Mouse (Mus musculus) hindbrain, embryonic 11.5 days (tissue): ENCODE results near the gene G430095P16Rik. TPM values are rescaled to one million over a fixed set of nuclear protein-coding genes. Genes with fewer than 3 reads are reported as not detected.

Source experiments
- ATAC-seq: fragments of 200-750 bp; cut with Nextera tagmentation; 2 replicates; pipeline ENCODE4 v1.8.0; 2017; ENCODE audit warnings: mild to moderate bottlenecking, moderate TSS enrichment, moderate library complexity; ENCODE audit not compliant: low FRiP score
- DNase-seq: peaks from one replicate; pipeline ENCODE4 v3.0.0-alpha.2; 2015; ENCODE audit warnings: low spot score
- H3K27ac ChIP-seq: fragments of 300-500 bp; sonication (generic); 2 replicates; pipeline ENCODE4 v1.5.1; 2014; ENCODE audit warnings: mild to moderate bottlenecking, low read depth, low read length
- H3K27me3 ChIP-seq: fragments of 300-500 bp; sonication (generic); 2 replicates; pipeline ENCODE4 v1.6.1; 2014; ENCODE audit warnings: mild to moderate bottlenecking, low read length, moderate library complexity, mixed read lengths; ENCODE audit not compliant: control insufficient read depth, insufficient read depth
- H3K36me3 ChIP-seq: fragments of 300-500 bp; sonication (generic); 2 replicates; pipeline ENCODE4 v1.6.1; 2014; ENCODE audit warnings: mild to moderate bottlenecking, low read length, moderate library complexity, mixed read lengths; ENCODE audit not compliant: control insufficient read depth, insufficient read depth
- H3K4me1 ChIP-seq: fragments of 300-500 bp; sonication (generic); replicated peaks from 2 replicates; pipeline ENCODE4 v1.6.1; 2014; ENCODE audit warnings: low read length, mixed read lengths; ENCODE audit not compliant: control insufficient read depth, insufficient read depth
- H3K4me2 ChIP-seq: fragments of 300-500 bp; sonication (generic); replicated peaks from 2 replicates; pipeline ENCODE4 v1.6.1; 2014; ENCODE audit warnings: mild to moderate bottlenecking, low read depth, low read length
- H3K4me3 ChIP-seq: fragments of 300-500 bp; sonication (generic); 2 replicates; pipeline ENCODE4 v1.5.1; 2014; ENCODE audit warnings: low read depth, low read length
- H3K9ac ChIP-seq: fragments of 300-500 bp; sonication (generic); 2 replicates; pipeline ENCODE4 v1.6.1; 2014; ENCODE audit warnings: low read depth, low read length
- H3K9me3 ChIP-seq: fragments of 300-500 bp; sonication (generic); 2 replicates; pipeline ENCODE4 v1.6.1; 2016; ENCODE audit warnings: low read length; ENCODE audit not compliant: control insufficient read depth
- WGBS: fragments of 180-500 bp; shearing (Covaris S2); extraction: QIAGEN DNeasy Blood & Tissue Kit; methylation state at CpG from one replicate; pipeline ENCODE4 v1.1.7; 2014; 5-methylcytosine and 5-hydroxymethylcytosine counted together
- polyA plus RNA-seq: library from polyadenylated mRNA; unstranded; fragments of >200 nt; fragmentation: Nextera tagmentation; extraction: Ambion mirVana; gene quantifications from 2 replicates; pipeline ENCODE4 v1.2.1, GENCODE M21; 2014

The G430095P16Rik gene
- polyA plus RNA-seq, 1 experiment from 2014 or later, result 2.9 TPM

GRCm38 (mm10) chr8:84713381-84713780, 9.4 kb upstream of the G430095P16Rik start:
- H3K27me3 ChIP-seq, result peaks cover 64% of the 10 kb centered on the region
- H3K9ac ChIP-seq, result 0 out of 2 replicates have a peak overlapping the region, but pooled peaks have one; percentile 27
- no peak for ATAC-seq

GRCm38 (mm10) chr8:84714161-84714560, 8.6 kb upstream of the G430095P16Rik start:
- peaks cover 65% of the 10 kb centered on the region for H3K27me3 ChIP-seq

More at GRCm38 (mm10) chr8:84713381-84713780, 9.4 kb upstream of the G430095P16Rik start:
- Histone ChIP-seq H3K36me3 (no peaks in the 10 kb centered on the region), H3K27ac (peak overlapping the region; percentile 71), H3K4me3 (no peak overlapping the region), H3K9me3 (no peaks in the 10 kb centered on the region), H3K4me1 (peaks cover 28% of the 10 kb centered on the region), H3K4me2 (peak overlapping the region; percentile 5; the same call in 1 of the 2 replicates)
- DNase-seq, result no peak
- 52% methylated on average over 4 of the region's 4 CpGs for WGBS

GRCm38 (mm10) chr8:84715893-84716468, 6.8 kb upstream of the G430095P16Rik start:
- DNase-seq, result peak; percentile 49
- H3K4me3 ChIP-seq, result peak overlapping the region; percentile 13; the same call in 1 of the 2 replicates
- WGBS, result 4% methylated on average over 27 of the region's 27 CpGs
- peak overlapping the region; percentile 31; the same call in 1 of the 2 replicates for H3K9ac ChIP-seq
- H3K4me1 ChIP-seq, result peaks cover 22% of the 10 kb centered on the region
- ATAC-seq, result no peak
- peak overlapping the region; percentile 33; the same call in 1 of the 2 replicates for H3K4me2 ChIP-seq
- H3K9me3 ChIP-seq, result no peaks in the 10 kb centered on the region
- H3K27me3 ChIP-seq, result peaks cover 65% of the 10 kb centered on the region
- H3K27ac ChIP-seq, result no peak overlapping the region
- H3K36me3 ChIP-seq, result no peaks in the 10 kb centered on the region

More at GRCm38 (mm10) chr8:84714161-84714560, 8.6 kb upstream of the G430095P16Rik start:
- Histone ChIP-seq H3K4me3 (no peak overlapping the region), H3K9me3 (no peaks in the 10 kb centered on the region), H3K36me3 (no peaks in the 10 kb centered on the region), H3K4me2 (no peak overlapping the region), H3K27ac (peak overlapping the region; percentile 71; the same call in 1 of the 2 replicates), H3K4me1 (peaks cover 22% of the 10 kb centered on the region), H3K9ac (0 out of 2 replicates have a peak overlapping the region, but pooled peaks have one; percentile 27)
- DNase-seq (no peak), ATAC-seq (no peak)
- WGBS, result 72% methylated on average over 4 of the region's 4 CpGs

- Histone ChIP-seq H3K4me1 (peaks cover 15% of the 10 kb centered on the region), H3K36me3 (no peaks in the 10 kb centered on the region), H3K9ac (no peak overlapping the region), H3K4me2 (no peak overlapping the region), H3K27ac (no peak overlapping the region; the same call in 1 of the 2 replicates), H3K27me3 (peaks cover 63% of the 10 kb centered on the region), H3K4me3 (no peak overlapping the region), H3K9me3 (no peaks in the 10 kb centered on the region)
- peak; percentile 10 for DNase-seq
- no peak for ATAC-seq
- 82% methylated on average over 11 of the region's 11 CpGs for WGBS
These were observed 6.0 kb upstream of the G430095P16Rik start for GRCm38 (mm10) chr8:84716790-84717189.

GRCm38 (mm10) chr8:84718476-84718875, 4.3 kb upstream of the G430095P16Rik start:
- H3K9ac ChIP-seq, result no peak overlapping the region
- H3K4me2 ChIP-seq, result no peak overlapping the region
- no peak overlapping the region for H3K27ac ChIP-seq
- no peaks in the 10 kb centered on the region for H3K36me3 ChIP-seq
- H3K4me3 ChIP-seq, result no peak overlapping the region
- ATAC-seq (no peak), DNase-seq (no peak)
- H3K27me3 ChIP-seq, result peaks cover 68% of the 10 kb centered on the region
- H3K9me3 ChIP-seq, result no peaks in the 10 kb centered on the region
- WGBS, result 90% methylated on average over 5 of the region's 5 CpGs
- peaks cover 18% of the 10 kb centered on the region for H3K4me1 ChIP-seq

- ATAC-seq (no peak), DNase-seq (no peak)
- H3K9me3 ChIP-seq, result no peaks in the 10 kb centered on the region
- no peak overlapping the region for H3K4me2 ChIP-seq
- H3K27ac ChIP-seq, result no peak overlapping the region
- peaks cover 66% of the 10 kb centered on the region for H3K27me3 ChIP-seq
- H3K36me3 ChIP-seq, result no peaks in the 10 kb centered on the region
- peaks cover 21% of the 10 kb centered on the region for H3K4me1 ChIP-seq
- 80% methylated on average over 5 of the region's 5 CpGs for WGBS
- no peak overlapping the region for H3K4me3 ChIP-seq
- H3K9ac ChIP-seq, result no peak overlapping the region
These were observed 3.7 kb upstream of the G430095P16Rik start for GRCm38 (mm10) chr8:84718959-84719690.

GRCm38 (mm10) chr8:84722530-84722849, 317 bp upstream of the G430095P16Rik start:
- ATAC-seq (no peak), DNase-seq (no peak)
- H3K4me3 ChIP-seq, result no peak overlapping the region
- peaks cover 16% of the 10 kb centered on the region for H3K4me1 ChIP-seq
- WGBS, result 54% methylated on average over 6 of the region's 6 CpGs
- H3K27me3 ChIP-seq, result peaks cover 48% of the 10 kb centered on the region
- H3K36me3 ChIP-seq, result no peaks in the 10 kb centered on the region
- H3K27ac ChIP-seq, result peak overlapping the region; percentile 75; the same call in 1 of the 2 replicates
- no peaks in the 10 kb centered on the region for H3K9me3 ChIP-seq
- H3K9ac ChIP-seq, result peak overlapping the region; percentile 40; the same call in 1 of the 2 replicates
- no peak overlapping the region for H3K4me2 ChIP-seq

GRCm38 (mm10) chr8:84723571-84723900, 729 bp downstream of the G430095P16Rik start:
- Histone ChIP-seq H3K27ac (peak overlapping the region; percentile 75), H3K4me1 (peaks cover 16% of the 10 kb centered on the region), H3K9me3 (no peaks in the 10 kb centered on the region), H3K36me3 (no peaks in the 10 kb centered on the region), H3K9ac (peak overlapping the region; percentile 34; the same call in 1 of the 2 replicates), H3K27me3 (peaks cover 42% of the 10 kb centered on the region), H3K4me3 (no peak overlapping the region), H3K4me2 (no peak overlapping the region; the same call in 1 of the 2 replicates)
- DNase-seq (no peak), ATAC-seq (no peak)
- WGBS, result 21% methylated on average over 7 of the region's 7 CpGs
